Mouse (Mus musculus) hindbrain, embryonic 16.5 days (tissue): ENCODE results near the gene Mospd3. TPM values are rescaled to one million over a fixed set of nuclear protein-coding genes. Genes with fewer than 3 reads are reported as not detected.

Experiments
- ATAC-seq: fragments of 200-750 bp; cut with Nextera tagmentation; 2 replicates; pipeline ENCODE4 v1.8.0; 2017; ENCODE audit warnings: moderate TSS enrichment, moderate library complexity
- H3K27ac ChIP-seq: fragments of 300-500 bp; sonication (generic); 2 replicates; pipeline ENCODE4 v1.5.1; 2014; ENCODE audit warnings: low read depth, mild to moderate bottlenecking, control low read depth, low read length, moderate library complexity
- H3K27me3 ChIP-seq: fragments of 300-500 bp; sonication (generic); replicated peaks from 2 replicates; pipeline ENCODE4 v1.6.1; 2014; ENCODE audit warnings: low read length; ENCODE audit not compliant: control insufficient read depth, insufficient read depth
- H3K36me3 ChIP-seq: fragments of 300-500 bp; sonication (generic); 2 replicates; pipeline ENCODE4 v1.6.1; 2014; ENCODE audit warnings: mild to moderate bottlenecking, low read length, moderate library complexity, mixed read lengths; ENCODE audit not compliant: control insufficient read depth, insufficient read depth
- H3K4me1 ChIP-seq: fragments of 300-500 bp; sonication (generic); 2 replicates; pipeline ENCODE4 v1.6.1; 2014; ENCODE audit warnings: low read depth, low read length; ENCODE audit not compliant: control insufficient read depth, insufficient read depth
- H3K4me2 ChIP-seq: fragments of 300-500 bp; sonication (generic); 2 replicates; pipeline ENCODE4 v1.6.1; 2014; ENCODE audit warnings: mild to moderate bottlenecking, low read length, control low read depth, moderate library complexity
- H3K4me3 ChIP-seq: fragments of 300-500 bp; sonication (generic); 2 replicates; pipeline ENCODE4 v1.5.1; 2014; ENCODE audit warnings: mild to moderate bottlenecking, low read length, control low read depth, moderate library complexity
- H3K9ac ChIP-seq: fragments of 300-500 bp; sonication (generic); 2 replicates; pipeline ENCODE4 v1.6.1; 2014; ENCODE audit warnings: low read depth, mild to moderate bottlenecking, control low read depth, low read length, moderate library complexity
- H3K9me3 ChIP-seq: fragments of 300-500 bp; sonication (generic); 2 replicates; pipeline ENCODE4 v1.6.1; 2014; ENCODE audit warnings: mild to moderate bottlenecking, low read length, moderate library complexity; ENCODE audit not compliant: control insufficient read depth
- WGBS: fragments of 180-500 bp; shearing (Covaris S2); extraction: QIAGEN DNeasy Blood & Tissue Kit; methylation state at CpG from one replicate; pipeline ENCODE4 v1.1.7; 2014; 5-methylcytosine and 5-hydroxymethylcytosine counted together
- polyA plus RNA-seq: library from polyadenylated mRNA; unstranded; fragments of >200 nt; fragmentation: Nextera tagmentation; extraction: Ambion mirVana; gene quantifications from 2 replicates; pipeline ENCODE4 v1.2.1, GENCODE M21; 2015

Gene Mospd3
- polyA plus RNA-seq, 1 experiment from 2014 or later = 60.0 TPM

- H3K4me3 ChIP-seq = no peak within 1 kb of the TSS
- peaks cover 25% of the 10 kb centered on the region for H3K36me3 ChIP-seq
- ATAC-seq = no peak
- peaks cover 6% of the 10 kb centered on the region for H3K4me1 ChIP-seq
- no peak within 1 kb of the TSS for H3K27ac ChIP-seq
- H3K27me3 ChIP-seq = peaks cover 10% of the 10 kb centered on the region
- WGBS = 91% methylated on average over 19 of the region's 19 CpGs
- H3K9ac ChIP-seq = no peak within 1 kb of the TSS
- H3K4me2 ChIP-seq = no peak within 1 kb of the TSS
- no peaks in the 10 kb centered on the region for H3K9me3 ChIP-seq
These were observed 40.2 kb upstream of the Mospd3 start, which contains the start of gene Sap25 for GRCm38 (mm10) chr5:137641054-137641453. Gene Sap25, plus strand, starts transcription at chr5:137641334.

GRCm38 (mm10) chr5:137639472-137639871, 38.6 kb upstream of the Mospd3 start:
- peaks cover 30% of the 10 kb centered on the region for H3K36me3 ChIP-seq

GRCm38 (mm10) chr5:137633397-137634084, 32.7 kb upstream of the Mospd3 start:
- WGBS = 67% methylated on average over 12 of the region's 12 CpGs
- ATAC-seq = no peak
- H3K4me2 ChIP-seq = no peak overlapping the region
- H3K27ac ChIP-seq = no peak overlapping the region
- no peaks in the 10 kb centered on the region for H3K9me3 ChIP-seq
- H3K27me3 ChIP-seq = no peaks in the 10 kb centered on the region
- peaks cover 25% of the 10 kb centered on the region for H3K4me1 ChIP-seq
- H3K4me3 ChIP-seq = no peak overlapping the region
- no peak overlapping the region for H3K9ac ChIP-seq
- H3K36me3 ChIP-seq = peaks cover 18% of the 10 kb centered on the region

More at GRCm38 (mm10) chr5:137639472-137639871, 38.6 kb upstream of the Mospd3 start:
- Histone ChIP-seq H3K4me2 (no peak overlapping the region), H3K4me3 (no peak overlapping the region), H3K27ac (no peak overlapping the region), H3K9me3 (no peaks in the 10 kb centered on the region), H3K9ac (no peak overlapping the region), H3K27me3 (no peaks in the 10 kb centered on the region; the same call in 1 of the 2 replicates), H3K4me1 (no peaks in the 10 kb centered on the region)
- ATAC-seq = no peak
- WGBS = 93% methylated on average over 7 of the region's 7 CpGs

- Histone ChIP-seq H3K36me3 (peaks cover 14% of the 10 kb centered on the region), H3K4me1 (peaks cover 29% of the 10 kb centered on the region), H3K27ac (peak overlapping the region; percentile 34; the same call in 1 of the 2 replicates), H3K9ac (no peak overlapping the region), H3K27me3 (no peaks in the 10 kb centered on the region), H3K9me3 (no peaks in the 10 kb centered on the region), H3K4me3 (no peak overlapping the region), H3K4me2 (peak overlapping the region; percentile 97)
- 67% methylated on average over 4 of the region's 4 CpGs for WGBS
- no peak for ATAC-seq
These were observed 30.7 kb upstream of the Mospd3 start for GRCm38 (mm10) chr5:137631591-137631990.

- no peaks in the 10 kb centered on the region for H3K9me3 ChIP-seq
- H3K27ac ChIP-seq = peak overlapping the region; percentile 64; the same call in 1 of the 2 replicates
- peak overlapping the region; percentile 47; the same call in 1 of the 2 replicates for H3K9ac ChIP-seq
- WGBS = 67% methylated on average over 9 of the region's 9 CpGs
- peaks cover 12% of the 10 kb centered on the region for H3K36me3 ChIP-seq
- H3K4me3 ChIP-seq = no peak overlapping the region; the same call in 1 of the 2 replicates
- H3K4me2 ChIP-seq = peak overlapping the region; percentile 97
- no peaks in the 10 kb centered on the region for H3K27me3 ChIP-seq
- peaks cover 29% of the 10 kb centered on the region for H3K4me1 ChIP-seq
- ATAC-seq = no peak
These were observed 30.3 kb upstream of the Mospd3 start for GRCm38 (mm10) chr5:137631171-137631570.

- Histone ChIP-seq H3K9ac (peak overlapping the region; percentile 47), H3K36me3 (peaks cover 8% of the 10 kb centered on the region), H3K27me3 (no peaks in the 10 kb centered on the region), H3K4me2 (peak overlapping the region; percentile 97), H3K4me3 (peak overlapping the region; percentile 99; the same call in 1 of the 2 replicates), H3K27ac (peak overlapping the region; percentile 64; the same call in 1 of the 2 replicates), H3K9me3 (no peaks in the 10 kb centered on the region), H3K4me1 (peaks cover 29% of the 10 kb centered on the region)
- ATAC-seq = no peak
- WGBS = 30% methylated on average over 3 of the region's 3 CpGs
These were observed 29.7 kb upstream of the Mospd3 start for GRCm38 (mm10) chr5:137630602-137631001.

GRCm38 (mm10) chr5:137629906-137630545, 29.2 kb upstream of the Mospd3 start:
- peak overlapping the region; percentile 99 for H3K4me3 ChIP-seq
- peak overlapping the region; percentile 37; the same call in 1 of the 2 replicates for H3K27ac ChIP-seq
- no peaks in the 10 kb centered on the region for H3K9me3 ChIP-seq
- no peak for ATAC-seq
- peak overlapping the region; percentile 97 for H3K4me2 ChIP-seq
- WGBS = 25% methylated on average over 6 of the region's 6 CpGs
- H3K9ac ChIP-seq = peak overlapping the region; percentile 92
- H3K36me3 ChIP-seq = peaks cover 5% of the 10 kb centered on the region; the same call in 1 of the 2 replicates
- H3K27me3 ChIP-seq = no peaks in the 10 kb centered on the region
- peaks cover 29% of the 10 kb centered on the region for H3K4me1 ChIP-seq

- Histone ChIP-seq H3K27ac (peak overlapping the region; percentile 92), H3K9me3 (no peaks in the 10 kb centered on the region), H3K9ac (peak overlapping the region; percentile 92), H3K36me3 (peaks cover 5% of the 10 kb centered on the region; the same call in 1 of the 2 replicates), H3K4me3 (peak overlapping the region; percentile 99), H3K4me1 (peaks cover 29% of the 10 kb centered on the region), H3K4me2 (peak overlapping the region; percentile 97), H3K27me3 (no peaks in the 10 kb centered on the region)
- peak; percentile 19; the same call in 1 of the 2 replicates for ATAC-seq
- WGBS = under 1% methylated on average over 23 of the region's 23 CpGs
These were observed 28.5 kb upstream of the Mospd3 start for GRCm38 (mm10) chr5:137629306-137629721.
